Mouse (Mus musculus) stomach, embryonic 15.5 days (tissue): Measurements from ENCODE around the gene Tmem115. TPM values are rescaled to one million over a fixed set of nuclear protein-coding genes. Genes with fewer than 3 reads are reported as not detected.

Experiments used
- ATAC-seq: fragments of 200-750 bp; cut with Nextera tagmentation; 2 replicates; pipeline ENCODE4 v1.8.0; 2017; ENCODE audit warnings: low read depth, moderate number of reproducible peaks, moderate TSS enrichment; ENCODE audit not compliant: insufficient read depth, low FRiP score
- H3K27ac ChIP-seq: fragments of 300-500 bp; sonication (generic); 2 replicates; pipeline ENCODE4 v1.5.1; 2015; ENCODE audit warnings: mild to moderate bottlenecking, inconsistent platforms
- H3K27me3 ChIP-seq: fragments of 300-500 bp; sonication (generic); replicated peaks from 2 replicates; pipeline ENCODE4 v1.6.1; 2015; ENCODE audit warnings: inconsistent platforms
- H3K36me3 ChIP-seq: fragments of 300-500 bp; sonication (generic); 2 replicates; pipeline ENCODE4 v1.6.1; 2015; ENCODE audit warnings: inconsistent platforms
- H3K4me1 ChIP-seq: fragments of 300-500 bp; sonication (generic); 2 replicates; pipeline ENCODE4 v1.6.1; 2015; ENCODE audit warnings: inconsistent platforms
- H3K4me2 ChIP-seq: fragments of 300-500 bp; sonication (generic); 2 replicates; pipeline ENCODE4 v1.6.1; 2015; ENCODE audit warnings: mild to moderate bottlenecking, inconsistent platforms
- H3K4me3 ChIP-seq: fragments of 300-500 bp; sonication (generic); replicated peaks from 2 replicates; pipeline ENCODE4 v1.5.1; 2015; ENCODE audit warnings: inconsistent platforms
- H3K9ac ChIP-seq: fragments of 300-500 bp; sonication (generic); 2 replicates; pipeline ENCODE4 v1.6.1; 2015; ENCODE audit warnings: inconsistent platforms
- H3K9me3 ChIP-seq: fragments of 300-500 bp; sonication (generic); 2 replicates; pipeline ENCODE4 v1.6.1; 2016; ENCODE audit warnings: inconsistent platforms
- WGBS: fragments of 180-500 bp; shearing (Covaris S2); methylation state at CpG from one replicate; pipeline ENCODE4 v1.1.7; 2015; 5-methylcytosine and 5-hydroxymethylcytosine counted together
- polyA plus RNA-seq: library from polyadenylated mRNA; unstranded; fragments of >200 nt; fragmentation: Nextera tagmentation; extraction: Ambion mirVana; gene quantifications from 2 replicates; pipeline ENCODE4 v1.2.1, GENCODE M21; 2015

Tmem115 gene
- polyA plus RNA-seq, 1 experiment from 2014 or later = 43.2 TPM

DNA sequence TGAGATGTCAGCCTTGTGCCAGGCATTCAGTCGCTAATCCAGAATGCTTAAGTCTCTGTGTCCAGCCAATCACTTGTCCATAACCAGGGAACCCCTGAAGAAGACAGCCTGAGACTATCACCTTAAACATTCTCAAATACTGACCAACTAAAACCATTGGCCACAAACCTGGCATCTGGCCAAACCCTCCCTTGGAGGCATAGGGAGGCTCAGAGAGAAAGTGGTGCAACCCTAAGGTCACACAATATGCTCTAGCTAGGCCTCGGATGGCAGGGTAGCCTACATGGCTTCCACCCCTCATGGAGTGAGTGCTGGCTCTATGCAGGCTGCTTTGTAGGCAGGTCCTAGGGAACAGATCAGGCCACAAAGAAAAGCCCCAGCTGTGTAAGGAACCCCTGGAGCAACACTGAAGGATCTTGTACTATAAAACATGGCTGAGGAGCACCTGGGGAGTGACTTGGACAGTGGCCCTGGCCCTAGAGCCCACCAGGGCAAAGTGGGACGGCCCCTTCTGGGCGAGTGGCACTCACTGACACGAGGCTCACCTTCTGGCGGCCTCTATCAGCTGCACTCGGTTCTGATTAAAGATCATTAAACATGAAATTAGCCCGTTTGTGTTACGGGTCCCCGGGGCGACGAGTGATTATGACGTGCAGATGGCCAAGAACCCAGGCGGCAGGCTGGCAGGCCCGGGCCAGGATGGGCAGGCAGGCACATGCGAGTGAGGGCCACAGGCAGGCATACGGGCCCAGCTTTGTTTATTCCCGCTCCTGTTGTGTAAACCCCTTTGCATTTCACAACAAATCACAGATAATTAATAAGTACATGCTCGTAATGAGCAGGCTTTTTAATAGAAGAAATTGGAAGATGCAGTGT is 28.8 kb upstream of the Tmem115 start:
- H3K4me1 ChIP-seq = 0 out of 2 replicates have a peak, but pooled peaks cover 2% of the 10 kb centered on the region
- H3K4me2 ChIP-seq = no peak overlapping the region
- H3K4me3 ChIP-seq = no peak overlapping the region
- no peak for ATAC-seq
- 83% methylated on average over 19 of the region's 19 CpGs for WGBS
- H3K9ac ChIP-seq = no peak overlapping the region
- no peaks in the 10 kb centered on the region for H3K9me3 ChIP-seq
- H3K27me3 ChIP-seq = no peaks in the 10 kb centered on the region
- no peak overlapping the region for H3K27ac ChIP-seq
- H3K36me3 ChIP-seq = no peaks in the 10 kb centered on the region

DNA sequence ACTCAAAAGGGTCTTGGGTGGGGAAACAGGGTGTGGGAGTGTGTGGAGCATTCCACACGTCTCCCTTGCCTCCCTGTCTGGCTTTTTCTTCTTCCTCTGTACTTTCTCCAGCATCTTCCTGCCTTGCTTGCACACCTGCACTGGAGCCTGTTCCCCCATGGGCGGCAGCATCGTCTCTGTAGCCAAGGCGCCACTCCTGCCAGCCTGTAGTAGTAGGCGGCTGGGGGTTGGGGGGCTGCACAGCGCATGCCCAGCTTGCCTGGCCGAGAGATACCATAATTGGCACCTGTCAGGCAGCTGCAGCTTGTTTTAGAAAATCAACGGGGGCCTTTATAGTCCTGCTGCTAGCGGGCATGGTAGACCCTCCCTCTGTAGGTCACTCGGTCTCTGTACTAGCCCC is 25.5 kb upstream of the Tmem115 start:
- H3K4me1 ChIP-seq = 0 out of 2 replicates have a peak, but pooled peaks cover 2% of the 10 kb centered on the region
- H3K9ac ChIP-seq = no peak overlapping the region
- H3K36me3 ChIP-seq = no peaks in the 10 kb centered on the region
- no peak overlapping the region for H3K27ac ChIP-seq
- H3K4me3 ChIP-seq = no peak overlapping the region
- no peak for ATAC-seq
- H3K9me3 ChIP-seq = no peaks in the 10 kb centered on the region
- no peaks in the 10 kb centered on the region for H3K27me3 ChIP-seq
- WGBS = 52% methylated on average over 10 of the region's 10 CpGs
- no peak overlapping the region for H3K4me2 ChIP-seq

DNA sequence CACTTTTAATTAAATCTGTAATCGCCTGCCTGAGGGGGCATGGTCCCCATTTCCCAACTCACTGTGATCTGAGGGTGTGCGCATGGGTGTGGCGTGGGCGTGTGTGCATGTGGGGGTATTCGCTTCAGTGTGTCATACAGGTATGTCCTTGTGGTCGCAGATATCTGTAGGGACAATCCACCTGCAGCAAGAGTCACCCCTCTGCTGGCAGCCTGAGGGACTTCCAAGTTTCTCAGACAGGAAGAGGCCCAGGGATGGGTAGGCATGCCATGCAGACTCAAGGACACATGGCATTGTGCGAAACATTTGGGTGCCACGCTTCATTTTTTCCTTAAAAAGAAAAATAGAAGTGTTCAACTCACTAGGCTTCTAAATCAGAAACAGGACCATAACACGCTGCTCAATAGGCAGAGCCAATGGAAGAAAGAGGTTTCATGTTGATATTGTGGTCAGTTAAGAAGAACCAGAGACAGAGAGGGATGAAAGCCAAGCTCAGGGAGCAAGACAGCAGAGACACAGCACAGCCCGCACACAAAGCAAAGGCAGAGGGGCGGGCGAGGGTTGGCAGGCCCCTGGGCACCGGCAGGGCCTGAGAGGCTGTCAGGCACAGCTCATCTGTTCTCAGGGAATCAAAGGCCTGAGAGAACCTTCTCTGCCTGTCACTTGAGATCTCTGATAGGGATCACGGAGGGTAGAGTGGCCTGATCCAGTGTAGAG is 23.2 kb upstream of the Tmem115 start:
- Histone ChIP-seq H3K9ac (no peak overlapping the region), H3K36me3 (no peaks in the 10 kb centered on the region), H3K4me3 (no peak overlapping the region), H3K4me2 (no peak overlapping the region), H3K27ac (no peak overlapping the region), H3K27me3 (0 out of 2 replicates have a peak, but pooled peaks cover 3% of the 10 kb centered on the region), H3K9me3 (no peaks in the 10 kb centered on the region), H3K4me1 (0 out of 2 replicates have a peak, but pooled peaks cover 2% of the 10 kb centered on the region)
- 85% methylated on average over 14 of the region's 14 CpGs for WGBS
- no peak for ATAC-seq

DNA sequence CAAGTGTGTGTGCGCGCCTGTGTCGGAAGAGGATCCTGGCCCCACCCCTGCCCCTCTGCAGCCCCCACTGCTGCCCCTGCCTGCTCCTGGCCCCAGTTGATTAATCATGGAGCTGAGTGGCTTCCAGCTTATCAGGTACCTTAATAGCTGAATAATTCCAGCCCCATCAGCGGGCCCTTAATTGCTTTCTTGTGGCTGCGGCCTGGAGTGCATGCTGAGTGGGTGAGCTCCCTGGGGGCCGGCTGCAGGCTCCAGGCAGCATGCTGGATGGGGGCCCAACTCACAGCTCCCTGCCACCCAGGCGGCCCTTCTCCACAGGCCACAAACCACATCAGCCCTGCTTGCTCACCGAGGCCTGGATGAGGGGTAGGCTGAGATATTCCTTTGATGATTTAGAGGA is 22.3 kb upstream of the Tmem115 start:
- no peak overlapping the region for H3K4me2 ChIP-seq
- no peak overlapping the region for H3K27ac ChIP-seq
- no peaks in the 10 kb centered on the region for H3K36me3 ChIP-seq
- no peak for ATAC-seq
- no peaks in the 10 kb centered on the region for H3K9me3 ChIP-seq
- H3K4me3 ChIP-seq = no peak overlapping the region
- 49% methylated on average over 8 of the region's 8 CpGs for WGBS
- 0 out of 2 replicates have a peak, but pooled peaks cover 2% of the 10 kb centered on the region for H3K4me1 ChIP-seq
- H3K9ac ChIP-seq = no peak overlapping the region
- H3K27me3 ChIP-seq = 0 out of 2 replicates have a peak, but pooled peaks cover 3% of the 10 kb centered on the region

DNA sequence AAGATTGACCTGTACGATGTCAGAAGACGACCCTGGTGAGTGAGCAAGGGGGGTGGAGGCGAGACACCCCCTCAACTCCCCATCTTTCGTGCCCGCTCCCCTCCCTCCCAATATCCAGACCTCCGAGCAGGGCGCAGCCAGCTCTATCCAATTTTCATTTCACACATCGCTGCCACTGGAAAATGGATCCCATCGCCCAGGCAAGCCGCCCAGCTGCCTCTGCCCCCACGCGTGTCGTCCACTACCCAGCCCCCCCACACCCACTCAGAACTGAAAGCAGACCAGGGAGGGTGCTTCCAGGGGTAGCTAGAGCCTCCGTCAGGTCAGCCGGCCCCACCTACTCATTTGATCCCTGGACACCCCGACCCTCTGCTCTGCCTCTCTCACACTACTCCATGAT is 21.4 kb upstream of the Tmem115 start:
- H3K27ac ChIP-seq = no peak overlapping the region

DNA sequence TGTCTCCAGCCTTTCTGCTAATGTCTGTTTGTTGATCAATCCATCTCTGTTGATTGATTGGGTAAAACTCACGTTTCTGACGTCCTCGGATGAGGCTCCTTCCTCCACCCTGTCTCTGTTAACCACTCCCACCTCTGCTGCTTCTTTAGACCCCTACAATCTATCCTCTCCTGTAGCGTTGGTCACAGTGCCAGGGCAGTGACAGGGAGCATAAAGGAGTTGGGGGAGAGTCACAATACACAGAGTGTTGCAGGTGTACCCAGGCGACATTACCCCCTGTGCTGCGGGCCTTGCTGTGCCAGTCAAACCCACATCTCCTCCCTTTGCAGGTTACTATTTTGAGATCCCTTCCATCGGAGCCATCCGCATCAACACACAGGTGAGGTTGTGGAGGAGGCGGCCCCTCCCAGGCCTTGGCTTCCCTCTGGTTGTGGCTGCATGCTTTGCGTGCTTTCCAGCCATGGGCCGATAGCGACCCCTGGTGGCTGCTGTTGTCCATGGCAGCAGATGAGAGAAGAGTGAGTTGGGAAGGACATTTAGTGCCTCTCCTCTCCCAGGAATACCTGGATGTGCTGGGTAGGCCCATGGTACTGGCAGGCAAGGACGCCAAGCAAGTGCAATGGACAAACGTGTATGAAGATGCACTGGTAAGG is 19.3 kb upstream of the Tmem115 start:
- H3K9me3 ChIP-seq = no peaks in the 10 kb centered on the region
- 0 out of 2 replicates have a peak, but pooled peaks cover 3% of the 10 kb centered on the region for H3K27me3 ChIP-seq
- H3K4me2 ChIP-seq = no peak overlapping the region
- ATAC-seq = no peak
- H3K4me1 ChIP-seq = no peaks in the 10 kb centered on the region
- no peak overlapping the region for H3K27ac ChIP-seq
- no peak overlapping the region for H3K9ac ChIP-seq
- 14% methylated on average over 14 of the region's 14 CpGs for WGBS
- no peaks in the 10 kb centered on the region for H3K36me3 ChIP-seq
- H3K4me3 ChIP-seq = no peak overlapping the region

More for the DNA sequence above, 21.4 kb upstream of the Tmem115 start:
- 81% methylated on average over 16 of the region's 16 CpGs for WGBS
- Histone ChIP-seq H3K4me2 (no peak overlapping the region), H3K9me3 (no peaks in the 10 kb centered on the region), H3K36me3 (no peaks in the 10 kb centered on the region), H3K27me3 (0 out of 2 replicates have a peak, but pooled peaks cover 3% of the 10 kb centered on the region), H3K4me1 (0 out of 2 replicates have a peak, but pooled peaks cover 2% of the 10 kb centered on the region), H3K4me3 (no peak overlapping the region), H3K9ac (no peak overlapping the region)
- ATAC-seq = no peak

DNA sequence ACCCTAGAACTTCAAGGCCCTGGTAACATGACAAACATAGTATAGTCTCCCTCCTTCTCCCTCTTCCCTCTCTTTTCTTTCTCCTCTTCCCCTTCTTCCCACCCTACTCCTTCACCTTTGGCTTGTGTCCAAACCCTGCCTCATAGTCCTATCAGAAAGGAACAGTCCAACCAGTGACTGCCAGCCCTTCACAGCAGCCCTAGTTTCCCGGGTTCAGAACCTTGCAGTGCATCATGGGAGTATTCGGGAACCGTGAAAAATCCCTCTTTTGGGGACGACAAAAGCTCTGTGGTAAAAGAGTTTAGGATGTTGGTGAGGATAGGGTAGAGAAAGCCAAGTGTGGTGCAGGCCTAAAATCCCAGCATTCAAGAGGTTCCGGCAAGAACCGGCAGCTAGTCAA is 13.4 kb upstream of the Tmem115 start:
- no peak overlapping the region for H3K27ac ChIP-seq
- H3K27me3 ChIP-seq = peaks cover 4% of the 10 kb centered on the region; the same call in 1 of the 2 replicates
- ATAC-seq = no peak
- WGBS = 65% methylated on average over 6 of the region's 6 CpGs
- H3K4me2 ChIP-seq = no peak overlapping the region
- H3K9ac ChIP-seq = no peak overlapping the region
- peaks cover 17% of the 10 kb centered on the region; the same call in 1 of the 2 replicates for H3K4me1 ChIP-seq
- H3K4me3 ChIP-seq = no peak overlapping the region
- no peaks in the 10 kb centered on the region for H3K36me3 ChIP-seq
- no peaks in the 10 kb centered on the region for H3K9me3 ChIP-seq

DNA sequence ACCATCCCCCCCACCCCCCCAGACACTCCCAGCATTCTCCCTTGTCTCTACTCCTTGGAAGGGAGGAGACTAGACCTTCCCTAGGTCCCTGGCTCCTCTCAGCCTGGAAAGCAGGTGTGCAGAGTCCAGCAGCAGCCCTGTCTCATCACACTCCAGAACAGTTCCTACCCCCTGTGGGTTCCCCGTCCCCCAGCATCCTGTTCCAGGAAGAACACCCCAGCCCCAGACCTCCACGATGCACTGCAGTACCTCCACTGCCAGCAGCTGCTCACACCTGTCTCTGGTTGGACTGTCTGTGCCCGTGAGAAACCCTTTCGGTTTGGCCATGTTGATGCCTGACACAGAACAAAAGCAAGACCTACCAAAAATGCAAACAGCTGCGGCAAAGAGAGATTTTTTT is 12.6 kb upstream of the Tmem115 start:
- no peak for ATAC-seq
- Histone ChIP-seq H3K9me3 (no peaks in the 10 kb centered on the region), H3K9ac (no peak overlapping the region), H3K27me3 (peaks cover 12% of the 10 kb centered on the region), H3K4me2 (0 out of 2 replicates have a peak overlapping the region, but pooled peaks have one; percentile 49), H3K27ac (no peak overlapping the region), H3K4me1 (peaks cover 17% of the 10 kb centered on the region), H3K4me3 (no peak overlapping the region), H3K36me3 (no peaks in the 10 kb centered on the region)
- WGBS = 20% methylated on average over 5 of the region's 5 CpGs

DNA sequence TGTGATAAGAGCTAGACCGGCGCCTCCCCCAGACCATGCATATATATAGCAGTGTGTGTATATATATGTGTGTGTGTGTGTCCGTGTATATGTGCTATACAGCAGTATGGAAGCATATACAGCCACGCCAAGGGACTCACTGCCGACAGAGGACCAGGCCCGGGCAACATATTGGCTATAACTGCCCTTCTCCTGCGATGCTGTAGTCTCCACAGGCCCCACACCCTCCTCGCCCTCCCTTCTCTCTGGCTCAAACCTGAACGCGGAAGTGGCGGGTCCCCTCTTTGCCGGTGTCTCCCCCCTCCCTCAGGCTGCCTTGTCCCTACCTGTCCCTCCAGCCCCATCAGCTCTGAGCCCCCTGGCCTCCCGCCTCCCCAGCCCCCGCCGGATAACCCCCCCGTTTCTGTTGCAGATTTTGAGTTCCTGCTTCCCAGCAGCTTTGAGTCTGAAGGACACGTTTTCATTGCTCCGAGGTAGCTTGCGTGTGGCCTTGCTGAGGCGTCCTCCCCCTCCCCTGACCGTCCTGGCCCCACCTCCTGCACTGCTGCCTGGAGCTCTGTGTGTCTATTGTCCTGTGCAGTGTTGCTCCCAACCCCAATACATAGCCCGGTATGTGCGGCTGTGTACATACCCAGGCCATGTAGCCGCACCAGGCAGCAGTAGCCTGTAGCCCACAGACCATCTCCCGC is 11.9 kb upstream of the Tmem115 start:
- peak; percentile 56; the same call in 1 of the 2 replicates for ATAC-seq
- Histone ChIP-seq H3K9ac (no peak overlapping the region), H3K4me2 (peak overlapping the region; percentile 49), H3K27ac (peak overlapping the region; percentile 16; the same call in 1 of the 2 replicates), H3K4me3 (peak overlapping the region; percentile 23), H3K27me3 (peaks cover 14% of the 10 kb centered on the region), H3K4me1 (peaks cover 22% of the 10 kb centered on the region), H3K9me3 (no peaks in the 10 kb centered on the region), H3K36me3 (no peaks in the 10 kb centered on the region)
- 15% methylated on average over 25 of the region's 25 CpGs for WGBS

DNA sequence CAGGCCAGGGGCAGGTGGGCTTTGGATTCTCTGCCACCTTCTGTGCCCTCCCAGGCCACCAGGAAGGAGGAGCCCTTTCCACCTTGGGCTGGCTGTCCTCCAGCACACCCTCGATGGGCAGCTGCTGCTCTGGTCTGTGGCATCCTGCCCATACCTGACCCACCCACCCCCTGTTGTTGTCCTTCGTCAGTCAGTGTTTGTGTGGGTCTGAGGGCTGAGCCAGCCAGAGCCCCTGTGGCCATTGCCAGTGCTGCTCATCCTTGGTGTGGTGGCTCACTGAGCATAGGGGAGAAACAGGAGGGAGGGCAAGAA is 11.4 kb upstream of the Tmem115 start:
- H3K9ac ChIP-seq = no peak overlapping the region
- 41% methylated on average over 2 of the region's 2 CpGs for WGBS

More for the DNA sequence above, 11.4 kb upstream of the Tmem115 start:
- H3K27me3 ChIP-seq = peaks cover 18% of the 10 kb centered on the region
- 0 out of 2 replicates have a peak overlapping the region, but pooled peaks have one; percentile 16 for H3K27ac ChIP-seq
- H3K9me3 ChIP-seq = no peaks in the 10 kb centered on the region
- peak overlapping the region; percentile 49 for H3K4me2 ChIP-seq
- peak overlapping the region; percentile 23 for H3K4me3 ChIP-seq
- peaks cover 27% of the 10 kb centered on the region for H3K4me1 ChIP-seq
- H3K36me3 ChIP-seq = no peaks in the 10 kb centered on the region
- no peak for ATAC-seq
